ENCODE assay signal across 19 mouse cellular contexts in genomic region chr14:55833126-55833525, GRCm38 (mm10).
"Had no signal": no experiment of that assay in that cellular context is flagged by ENCODE, and none has a peak within 500 bp of the region (broad histone marks: within the 10 kb centered on the region; RNA-seq: fewer than 3 reads in every experiment).

No protein-coding gene starts in this region.

- H3K4me3 ChIP-seq: layer of hippocampus, adult 2 months; liver, embryonic 12.5 days; liver, embryonic 15.5 days; lung, embryonic 15.5 days; megakaryocyte, embryonic 14.5 days; midbrain, embryonic 10.5 days had no signal

- ATAC-seq: intestine, embryonic 16.5 days; liver, embryonic 12.5 days had no signal

- H3K9me3 ChIP-seq: liver, embryonic 12.5 days; liver, embryonic 15.5 days; lung, embryonic 15.5 days; megakaryocyte, embryonic 14.5 days; midbrain, embryonic 10.5 days had no signal

- H3K4me1 ChIP-seq: liver, embryonic 15.5 days had no signal

- H3K9ac ChIP-seq: liver, embryonic 12.5 days; liver, embryonic 15.5 days; lung, embryonic 15.5 days had no signal

- DNase-seq: kidney, adult 18-20 months; kidney, adult 9 months; kidney, postnatal 14 days; kidney, postnatal 4 days; layer of hippocampus, adult 9-11 months; liver; lung, adult 18-20 months; lung, postnatal 10 days; lung, postnatal 36 days; thymus, adult 2 months; thymus, postnatal 25 days had no signal

- H3K36me3 ChIP-seq: liver, embryonic 12.5 days; liver, embryonic 15.5 days had no signal

- H3K4me2 ChIP-seq: liver, embryonic 12.5 days; liver, embryonic 15.5 days; lung, embryonic 15.5 days had no signal

- H3K27me3 ChIP-seq: lung, embryonic 15.5 days had no signal

- H3K27ac ChIP-seq: layer of hippocampus, adult 2 months; liver, embryonic 12.5 days; liver, embryonic 15.5 days; lung, embryonic 15.5 days; stomach, postnatal 0 days had no signal
